Mouse (Mus musculus): ENCODE results near the gene Apba1.
A peak's percentile ranks its signal among the peaks of the same experiment; 100 is the strongest.

The Apba1 gene

GRCm38 (mm10) chr19:23806796-23807195 lies 48.1 kb downstream of the Apba1 start:
- DNase-seq (ENCODE audit: low spot score), result no peak

- DNase-seq (ENCODE audit: low spot score), result no peak
Measured at GRCm38 (mm10) chr19:23807371-23807770, 48.7 kb downstream of the Apba1 start.

GRCm38 (mm10) chr19:23809236-23809635 lies 50.5 kb downstream of the Apba1 start:
- DNase-seq (ENCODE audit: low spot score), result no peak

GRCm38 (mm10) chr19:23810512-23810911 lies 51.8 kb downstream of the Apba1 start:
- no peak for DNase-seq (ENCODE audit: low spot score)

- DNase-seq (ENCODE audit: low spot score), result no peak
Measured at GRCm38 (mm10) chr19:23810976-23811375, 52.3 kb downstream of the Apba1 start.

GRCm38 (mm10) chr19:23816762-23817161 lies 58.1 kb downstream of the Apba1 start:
- DNase-seq (ENCODE audit: low spot score), result no peak

GRCm38 (mm10) chr19:23817196-23817595 lies 58.5 kb downstream of the Apba1 start:
- DNase-seq (ENCODE audit: low spot score), result no peak

- no peak for DNase-seq (ENCODE audit: low spot score)
Measured at GRCm38 (mm10) chr19:23819882-23820281, 61.2 kb downstream of the Apba1 start.

GRCm38 (mm10) chr19:23822497-23822896 lies 63.8 kb downstream of the Apba1 start:
- no peak for DNase-seq (ENCODE audit: low spot score)

GRCm38 (mm10) chr19:23823533-23823932 lies 64.8 kb downstream of the Apba1 start:
- DNase-seq (ENCODE audit: low spot score), result no peak

GRCm38 (mm10) chr19:23826251-23826650 lies 67.6 kb downstream of the Apba1 start:
- no peak for DNase-seq (ENCODE audit: low spot score)

- no peak for DNase-seq (ENCODE audit: low spot score)
Measured at GRCm38 (mm10) chr19:23830761-23831160, 72.1 kb downstream of the Apba1 start.

GRCm38 (mm10) chr19:23833685-23834682 lies 75.3 kb downstream of the Apba1 start:
- DNase-seq (ENCODE audit: low spot score), result no peak

- DNase-seq (ENCODE audit: low spot score), result no peak
Measured at GRCm38 (mm10) chr19:23834721-23835120, 76.0 kb downstream of the Apba1 start.

- DNase-seq (ENCODE audit: low spot score), result no peak
Measured at GRCm38 (mm10) chr19:23855832-23856231, 97.1 kb downstream of the Apba1 start.

- DNase-seq (ENCODE audit: low spot score), result no peak
Measured at GRCm38 (mm10) chr19:23858091-23858490, 99.4 kb downstream of the Apba1 start.

GRCm38 (mm10) chr19:23858781-23859180 lies 100.1 kb downstream of the Apba1 start:
- DNase-seq (ENCODE audit: low spot score), result no peak

GRCm38 (mm10) chr19:23860151-23860820 lies 101.6 kb downstream of the Apba1 start:
- peak; percentile 41 for DNase-seq (ENCODE audit: low spot score)

GRCm38 (mm10) chr19:23862736-23863135 lies 104.0 kb downstream of the Apba1 start:
- DNase-seq (ENCODE audit: low spot score), result no peak

- peak; percentile 33 for DNase-seq (ENCODE audit: low spot score)
Measured at GRCm38 (mm10) chr19:23863959-23864358, 105.3 kb downstream of the Apba1 start.

- DNase-seq (ENCODE audit: low spot score), result no peak
Measured at GRCm38 (mm10) chr19:23866045-23866444, 107.4 kb downstream of the Apba1 start.

GRCm38 (mm10) chr19:23867052-23867451 lies 108.4 kb downstream of the Apba1 start:
- no peak for DNase-seq (ENCODE audit: low spot score)

- DNase-seq (ENCODE audit: low spot score), result no peak
Measured at GRCm38 (mm10) chr19:23867589-23867988, 108.9 kb downstream of the Apba1 start.
